Mouse (Mus musculus) urinary bladder, postnatal 14 days (tissue): ENCODE measurements around the gene Srgap2.
A peak's percentile ranks its signal among the peaks of the same experiment; 100 is the strongest.

Experiments
- DNase-seq: peaks from one replicate; pipeline ENCODE4 v3.0.0; 2021; ENCODE audit warnings: low spot score

Srgap2 gene

DNA sequence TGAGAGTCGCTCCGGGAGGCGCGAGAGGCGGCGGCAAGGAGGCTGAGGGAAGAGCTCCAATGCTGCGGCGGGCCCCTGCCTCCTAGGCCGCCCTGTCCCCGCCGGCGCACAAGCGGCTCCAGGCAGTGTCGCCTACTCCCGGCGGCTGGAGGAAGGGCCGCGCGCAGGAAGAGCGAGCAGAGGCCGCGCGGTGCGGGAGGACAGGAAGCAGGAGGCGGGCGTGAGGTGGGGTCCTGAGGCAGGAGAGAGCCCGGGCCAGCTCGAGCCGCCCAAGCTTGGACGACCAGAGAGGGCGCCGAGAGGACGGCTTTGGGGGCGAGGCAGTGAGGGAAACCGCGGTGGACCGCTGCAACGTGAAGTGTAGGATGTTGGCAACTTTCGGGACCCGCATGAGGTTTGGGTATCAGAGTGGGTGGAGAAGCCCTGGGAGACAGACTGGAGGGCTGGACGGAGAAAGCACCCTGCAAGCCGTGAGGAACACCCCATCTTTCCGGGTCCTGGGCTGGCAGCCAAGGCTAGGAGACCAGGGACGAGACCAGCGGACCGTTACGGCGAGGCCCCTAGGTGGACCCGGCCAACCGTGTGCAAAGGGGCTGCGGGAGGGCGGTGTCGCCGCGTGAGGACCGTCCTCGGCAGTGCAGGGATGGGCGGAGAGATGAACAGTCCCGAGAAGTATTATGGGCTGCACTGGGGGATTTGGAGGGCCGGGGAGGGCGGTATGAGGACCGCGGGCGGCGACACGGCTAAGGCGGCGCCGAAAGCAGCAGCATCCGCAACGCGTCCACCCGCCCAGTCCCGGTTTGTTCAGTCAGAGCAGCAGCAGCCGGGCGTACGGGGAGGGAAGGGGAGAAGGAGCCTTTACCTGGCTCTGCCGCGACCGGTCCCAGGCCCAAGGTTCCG, 531 bp downstream of the Srgap2 start:
- DNase-seq: peak; percentile 67

DNA sequence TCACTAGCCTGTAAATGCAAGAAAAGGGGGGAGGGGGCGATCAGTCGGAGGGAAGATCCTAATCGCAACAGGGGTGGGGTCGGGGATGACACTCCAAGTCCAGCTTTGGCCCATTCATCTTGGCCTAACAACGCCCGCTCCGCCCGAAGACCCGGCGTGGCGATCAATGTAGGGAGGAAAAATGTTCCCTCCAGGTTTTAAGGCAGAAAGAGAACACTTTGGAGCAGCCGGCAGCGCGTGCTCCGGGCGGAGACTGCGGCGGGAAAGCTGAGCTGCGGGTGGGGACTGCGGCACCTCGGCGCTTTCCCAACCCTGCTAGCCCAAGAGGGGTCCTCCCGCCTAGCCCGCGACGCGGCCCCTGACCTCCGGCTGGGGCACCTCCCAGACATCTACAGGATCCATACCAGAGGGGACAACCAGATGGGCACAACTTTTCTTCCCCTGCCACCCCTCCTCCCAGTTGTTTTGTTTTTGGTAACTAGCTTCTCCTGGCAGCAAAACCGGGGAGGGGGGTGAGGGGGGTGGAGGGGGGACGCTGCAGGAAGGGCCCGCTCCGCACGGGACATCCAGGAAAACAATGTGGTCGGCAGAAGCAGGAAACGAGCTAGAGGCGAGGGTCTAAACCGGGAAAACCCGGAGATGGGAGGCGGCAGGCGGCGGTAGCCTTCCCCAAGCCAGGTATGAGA, 1.4 kb downstream of the Srgap2 start:
- peak; percentile 25 for DNase-seq

DNA sequence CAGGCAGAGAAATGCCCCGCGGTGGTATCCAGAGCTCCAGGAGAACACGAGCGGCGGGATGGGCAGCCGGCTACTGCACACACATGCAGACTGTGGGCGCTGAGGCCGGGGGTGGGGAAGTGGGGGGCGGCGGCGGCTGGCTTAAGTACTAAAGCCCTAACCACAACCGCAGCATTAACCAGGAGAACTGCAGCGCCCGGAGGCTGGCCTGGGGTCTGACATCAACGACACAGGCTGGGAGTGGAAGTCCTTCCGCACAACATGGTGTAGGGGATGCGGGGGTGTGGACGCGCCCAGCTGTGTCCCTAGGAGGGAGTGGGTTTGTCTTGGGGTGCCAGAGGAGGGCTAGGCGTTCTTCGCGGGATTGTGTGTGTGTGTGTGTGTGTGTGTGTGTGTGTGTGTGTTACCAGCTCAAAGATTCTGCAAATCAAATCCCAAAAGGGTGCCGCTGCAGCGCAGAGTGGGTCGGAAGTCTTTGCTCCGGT, 2.0 kb downstream of the Srgap2 start:
- DNase-seq: peak; percentile 24

DNA sequence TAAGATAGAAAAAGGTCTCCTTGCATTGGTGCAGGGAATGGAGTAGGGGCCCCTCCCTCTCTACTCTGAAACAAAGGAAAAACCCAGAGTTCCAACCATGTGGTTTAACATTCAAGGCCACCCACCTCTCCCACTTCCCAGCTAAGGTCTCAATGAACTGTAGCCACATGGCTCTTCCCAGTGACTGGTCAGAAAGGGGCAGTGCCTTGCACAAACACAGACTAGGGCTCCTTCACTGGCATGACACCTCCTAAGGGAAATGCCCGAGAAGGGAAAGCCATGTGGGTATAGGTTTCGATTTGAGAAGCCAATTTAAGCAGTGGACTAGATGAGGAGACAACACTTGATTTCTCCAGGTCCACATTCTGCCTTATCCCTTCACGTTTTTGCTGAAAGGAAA, 3.4 kb downstream of the Srgap2 start:
- DNase-seq: no peak

DNA sequence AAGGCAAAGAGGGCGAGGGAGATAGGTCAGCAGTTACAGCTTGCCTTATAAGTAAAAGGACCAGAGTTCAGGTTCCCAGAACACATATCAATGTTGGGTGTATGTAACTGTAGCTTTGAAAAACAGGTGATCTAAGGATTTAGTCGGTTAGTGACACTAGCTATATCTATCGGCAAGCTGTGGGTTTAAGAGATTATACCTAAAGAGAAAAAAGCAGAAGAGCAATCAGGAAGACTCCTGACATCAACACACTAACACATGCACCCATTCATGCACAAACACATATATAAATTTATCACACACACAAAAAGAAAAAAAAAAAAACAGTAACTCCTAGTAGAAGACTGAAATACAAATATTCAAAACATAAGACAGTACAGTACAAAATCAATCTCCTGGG, 10.6 kb downstream of the Srgap2 start:
- no peak for DNase-seq

DNA sequence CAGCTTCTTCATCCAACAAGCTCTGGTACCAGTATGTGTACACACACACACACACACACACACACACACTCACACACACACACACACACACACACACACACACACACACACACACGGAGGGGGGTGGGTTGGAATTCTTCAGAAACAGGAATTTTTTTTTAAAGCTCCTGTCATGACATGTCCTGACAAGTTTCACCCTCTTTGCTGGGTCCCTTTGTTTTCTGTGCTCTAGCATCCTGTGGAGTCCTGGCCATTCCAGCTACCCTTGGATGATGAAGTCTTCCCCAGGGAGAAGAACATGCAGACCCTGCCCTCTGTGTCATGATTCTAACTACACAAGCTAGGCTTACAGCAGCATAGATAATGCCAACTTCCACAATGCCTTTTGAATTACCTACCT, 13.0 kb downstream of the Srgap2 start:
- DNase-seq: no peak

DNA sequence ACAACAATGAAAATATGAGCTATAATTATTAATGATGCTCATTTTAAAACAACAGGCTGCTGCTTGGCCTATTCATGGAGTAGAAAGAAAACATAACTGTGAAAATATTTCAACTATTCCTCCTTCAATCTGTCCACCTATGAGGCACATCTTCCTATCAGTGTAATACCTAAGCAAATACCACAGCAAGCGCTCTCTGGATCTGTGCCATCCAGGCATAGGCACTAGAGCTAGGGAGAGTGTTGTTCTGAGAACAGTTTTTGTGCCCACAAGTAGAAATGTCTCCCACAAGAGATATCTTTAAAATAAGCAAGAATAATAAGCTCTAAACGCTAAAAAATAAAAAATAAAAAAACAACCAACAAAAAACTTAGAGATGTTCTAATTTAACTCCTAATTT, 14.0 kb downstream of the Srgap2 start:
- no peak for DNase-seq

DNA sequence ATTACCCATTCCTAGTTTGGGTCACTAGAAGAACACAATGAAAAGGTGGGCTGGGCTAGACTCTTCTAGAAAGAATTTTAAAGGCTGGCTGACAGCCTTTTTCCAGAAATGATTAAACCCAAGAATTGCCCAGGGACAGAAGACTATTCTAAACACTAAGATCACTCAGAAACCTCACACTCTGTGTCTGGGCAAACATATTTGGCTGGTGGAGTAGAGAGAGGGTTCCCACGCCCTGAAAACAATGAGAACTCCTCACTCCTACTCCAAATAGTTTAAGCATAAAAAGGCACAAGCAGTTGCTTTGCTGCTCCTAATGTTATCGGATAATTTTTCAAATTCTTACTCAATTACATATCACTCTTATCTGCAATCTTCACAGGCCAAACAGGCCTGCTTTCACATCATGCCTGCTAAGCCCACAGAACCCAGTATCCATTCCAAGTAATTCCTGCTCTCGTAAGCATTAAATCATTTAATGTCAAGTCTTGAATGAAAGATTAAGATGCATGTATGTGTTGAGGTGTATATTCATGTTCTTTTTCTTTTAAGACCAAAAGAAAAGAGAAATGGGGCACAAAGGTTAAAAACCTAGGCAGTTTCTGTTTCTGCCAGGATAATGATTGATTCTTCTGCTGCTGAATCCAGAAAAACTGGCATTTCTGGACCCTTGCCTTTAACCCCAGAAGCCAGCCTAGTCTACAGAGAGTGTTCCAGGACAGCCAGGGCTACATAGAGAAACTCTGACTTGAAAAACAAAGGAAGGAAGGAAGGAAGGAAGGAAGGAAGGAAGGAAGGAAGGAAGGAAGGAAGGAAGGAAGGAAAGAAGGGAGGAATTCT, 15.3 kb downstream of the Srgap2 start:
- no peak for DNase-seq

DNA sequence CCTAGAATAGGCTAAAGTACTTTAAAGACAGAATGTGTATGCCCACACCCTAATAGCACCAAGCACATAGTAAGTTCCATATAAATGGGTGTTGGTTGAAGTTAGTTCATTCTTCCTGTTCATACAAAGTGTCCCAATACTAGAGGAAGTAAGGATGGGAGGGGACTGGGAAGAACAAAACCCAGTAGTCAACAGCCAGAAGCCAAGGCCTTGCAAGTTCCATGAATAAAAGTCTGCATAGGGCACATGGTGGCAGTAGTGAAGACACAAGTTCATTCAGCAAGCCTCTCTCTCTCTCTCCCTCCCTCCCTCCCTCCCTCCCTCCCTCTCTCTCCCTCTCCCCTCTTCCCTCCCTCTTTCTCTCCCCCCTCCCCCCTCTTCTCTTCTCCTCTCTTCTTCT, 16.0 kb downstream of the Srgap2 start:
- no peak for DNase-seq

DNA sequence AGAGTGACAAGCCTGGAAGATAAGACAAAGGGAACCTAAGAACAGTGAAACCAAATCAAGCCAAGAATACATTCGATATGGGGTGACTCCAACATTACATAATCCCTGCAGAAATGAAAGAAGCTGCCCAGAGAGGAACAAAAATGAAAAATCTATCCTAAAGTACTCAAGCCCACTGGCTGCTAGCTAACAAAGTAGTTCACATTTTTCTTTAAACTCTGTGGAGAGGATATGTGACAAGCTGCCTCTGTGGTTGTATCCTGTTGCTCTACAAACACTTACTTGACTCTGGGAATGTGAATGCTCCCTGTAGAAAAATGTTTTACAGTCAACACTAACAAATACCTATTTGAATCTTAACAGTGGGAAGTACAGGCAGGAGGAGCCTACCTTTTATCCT, 25.5 kb downstream of the Srgap2 start:
- no peak for DNase-seq

DNA sequence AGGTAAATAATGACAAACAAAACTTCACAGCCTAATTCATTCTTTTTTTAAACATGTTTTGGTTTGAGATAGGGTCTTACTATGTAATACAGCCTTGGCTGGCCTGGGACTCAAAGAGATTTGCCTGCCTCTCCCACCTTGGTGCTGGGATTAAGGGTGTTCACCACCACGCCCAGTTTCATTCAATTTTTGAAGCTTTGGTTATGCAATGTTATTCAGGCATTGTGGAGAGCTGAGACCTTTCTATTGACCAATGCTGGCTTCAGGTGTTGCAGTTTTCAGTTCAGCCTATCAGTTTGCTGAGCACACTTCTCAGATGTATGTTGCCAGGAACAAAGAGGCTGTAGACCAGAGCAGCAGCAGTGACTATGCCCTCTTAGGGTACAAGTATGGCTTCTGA, 28.9 kb downstream of the Srgap2 start:
- DNase-seq: no peak

DNA sequence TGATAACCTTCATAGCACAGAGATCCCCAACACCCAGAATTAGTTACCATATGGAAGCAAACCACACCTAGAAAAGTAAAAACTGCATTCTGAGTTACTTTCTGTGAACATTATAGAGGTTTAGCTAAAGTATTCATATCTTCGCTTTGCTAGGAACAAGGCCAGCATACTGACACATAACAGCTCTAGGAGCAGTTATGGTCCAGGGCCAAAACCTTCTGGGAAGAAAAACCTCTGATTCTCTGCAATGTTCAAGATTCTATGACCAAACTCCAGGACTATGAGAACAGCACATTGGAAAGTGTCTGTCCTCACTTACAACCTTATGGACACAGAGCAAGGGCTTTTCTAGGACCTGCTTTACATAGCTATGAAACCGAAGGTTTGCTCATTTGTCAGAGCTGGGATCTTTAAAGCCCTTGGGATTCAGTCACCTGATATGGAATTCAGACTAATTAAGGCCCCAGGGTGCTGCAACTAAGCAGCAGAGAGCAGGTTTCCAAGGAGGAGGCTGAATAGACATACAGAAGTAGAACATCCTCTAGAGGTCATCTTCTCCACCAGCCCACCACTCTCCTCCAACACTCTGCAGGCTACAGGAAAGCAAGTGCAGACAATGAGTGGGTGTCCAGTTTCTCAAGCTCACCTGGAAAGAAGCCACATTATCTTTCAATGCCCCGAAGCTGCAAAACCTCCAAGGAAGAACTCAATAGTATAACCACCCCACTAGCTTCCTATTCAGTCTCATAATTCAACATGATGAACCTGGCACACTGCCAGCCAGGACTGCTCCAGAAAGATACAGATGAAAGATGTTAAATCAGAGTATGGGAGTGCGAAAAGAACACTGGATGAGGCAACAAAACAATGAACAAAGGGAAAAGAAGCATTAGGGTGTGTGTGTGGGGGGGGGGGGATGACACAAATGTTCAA, 32.9 kb downstream of the Srgap2 start:
- DNase-seq: peak; percentile 24

DNA sequence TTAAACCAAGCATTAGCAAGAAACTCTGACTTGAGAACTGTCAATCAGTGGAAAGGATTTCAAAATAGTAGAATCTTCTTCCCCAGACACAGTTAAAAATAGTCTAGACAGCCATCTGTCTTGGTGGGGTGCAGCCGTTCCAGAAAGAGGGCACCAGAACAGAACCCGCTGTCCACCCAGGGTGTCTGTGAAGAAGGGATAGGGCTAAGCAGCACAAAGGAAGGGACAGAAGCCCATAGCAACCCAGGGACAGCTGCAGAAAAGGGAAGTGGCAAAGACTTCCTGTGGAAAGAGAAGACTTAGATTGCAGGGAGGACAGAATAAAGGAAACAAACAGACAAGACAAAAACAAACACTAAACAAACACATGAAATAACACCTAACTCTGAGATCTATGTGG, 34.8 kb downstream of the Srgap2 start:
- no peak for DNase-seq

DNA sequence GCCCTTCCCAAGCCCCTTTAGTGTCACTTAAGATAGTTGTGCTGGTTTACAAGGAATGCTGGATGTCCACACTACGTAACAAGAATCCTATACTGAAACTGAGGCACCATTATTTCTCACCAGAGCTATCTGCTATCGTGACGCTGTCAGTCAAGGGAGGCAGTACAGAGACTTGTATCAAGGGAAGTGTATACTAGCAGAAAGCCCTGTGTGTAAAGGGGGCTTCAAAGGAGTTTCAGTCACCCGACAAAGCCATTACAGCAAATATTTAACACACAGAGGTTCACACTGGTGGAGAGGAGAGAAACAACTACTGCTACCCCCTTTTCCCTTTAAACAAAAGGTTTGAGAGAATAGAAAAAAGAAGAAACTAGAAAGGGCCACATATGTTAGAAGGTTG, 35.6 kb downstream of the Srgap2 start:
- no peak for DNase-seq

DNA sequence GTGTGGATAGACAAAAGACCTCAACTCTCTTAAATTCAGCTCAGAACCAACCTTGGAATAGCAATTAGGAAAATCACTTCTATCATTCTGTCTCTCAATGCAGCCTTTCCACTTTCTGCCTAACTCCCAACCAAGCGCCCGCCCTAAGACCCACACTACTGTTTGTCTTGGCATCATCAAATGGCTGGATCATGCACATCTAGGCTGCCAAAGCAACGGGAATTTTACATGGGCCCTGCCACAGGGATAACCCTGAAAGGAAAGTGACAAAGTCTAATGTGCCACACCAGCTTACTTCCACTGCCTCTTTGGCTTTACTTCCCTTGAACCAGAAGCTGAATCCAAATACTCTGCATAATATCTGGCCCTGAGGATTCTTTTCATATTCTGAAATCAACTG, 37.8 kb downstream of the Srgap2 start:
- DNase-seq: no peak

DNA sequence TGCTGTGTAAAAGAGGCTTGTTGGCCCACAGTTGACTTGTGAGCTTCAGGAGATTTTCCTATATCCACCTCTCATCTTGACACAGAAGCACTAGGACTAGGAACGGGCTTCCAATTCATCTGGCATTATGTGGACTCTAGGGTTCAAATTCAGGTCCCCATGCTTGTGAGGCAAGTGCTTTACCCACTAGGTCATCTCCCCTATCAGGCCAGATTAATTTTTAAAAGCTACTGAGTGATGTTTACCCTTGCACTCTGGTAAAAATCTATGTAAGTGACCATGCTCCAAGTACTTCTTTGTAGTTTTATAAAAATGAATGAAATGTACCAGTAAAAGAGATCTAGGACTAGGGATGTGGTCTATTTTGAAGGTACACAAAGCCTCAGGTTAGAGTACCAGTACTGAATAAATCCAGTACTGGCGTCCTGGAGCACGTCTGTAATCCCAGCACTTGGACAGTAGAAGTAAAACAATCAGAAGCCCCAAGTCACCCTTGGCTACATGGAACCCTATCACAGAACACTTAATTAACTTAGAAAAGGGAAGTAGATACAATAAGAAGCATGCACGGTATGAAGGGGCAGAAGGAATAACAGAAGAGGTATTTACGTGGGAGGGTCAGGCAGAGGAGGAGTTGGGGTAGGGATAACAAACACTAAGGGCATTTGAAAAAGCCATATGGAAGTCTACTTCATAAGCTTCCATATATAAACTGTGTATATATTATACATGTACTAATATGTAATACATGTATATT, 40.9 kb downstream of the Srgap2 start:
- DNase-seq: no peak

DNA sequence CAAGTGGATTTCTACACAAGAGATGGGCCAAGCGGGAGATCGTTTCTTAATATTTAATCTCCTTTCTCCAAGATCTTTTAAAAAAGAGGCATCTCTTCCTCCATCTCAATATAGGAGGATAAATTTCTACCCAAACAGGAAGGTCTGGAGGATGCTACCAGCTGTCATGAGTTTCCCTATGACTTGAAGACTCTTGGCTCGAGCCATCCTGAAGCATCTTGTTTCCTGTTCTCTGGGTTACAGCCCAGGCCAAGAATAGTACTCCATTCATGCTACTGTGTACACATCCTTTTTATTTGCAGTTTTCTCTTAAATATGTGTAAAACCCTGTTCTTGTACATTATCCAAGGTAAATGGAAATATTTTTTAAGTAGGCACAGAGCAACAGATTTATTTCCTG, 44.9 kb downstream of the Srgap2 start:
- DNase-seq: no peak

DNA sequence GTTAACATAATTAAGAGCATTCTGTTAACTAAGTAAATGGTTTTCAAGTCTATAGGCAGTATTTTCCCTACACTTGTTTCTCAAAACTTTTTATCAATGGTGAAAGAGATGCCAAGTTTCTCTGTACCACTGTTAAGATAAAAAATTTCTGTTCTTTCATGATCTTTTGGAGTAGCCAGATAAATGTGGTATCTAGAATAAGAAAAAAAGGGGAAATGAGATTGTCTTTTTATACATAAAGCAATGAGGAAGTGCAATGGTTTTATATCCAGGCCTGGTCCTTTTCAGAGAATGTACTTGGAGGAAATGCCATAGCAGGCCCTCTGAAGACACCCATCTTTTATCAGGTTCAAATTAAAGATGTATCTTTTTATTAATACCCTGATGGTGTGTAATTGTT, 45.8 kb downstream of the Srgap2 start:
- DNase-seq: no peak

DNA sequence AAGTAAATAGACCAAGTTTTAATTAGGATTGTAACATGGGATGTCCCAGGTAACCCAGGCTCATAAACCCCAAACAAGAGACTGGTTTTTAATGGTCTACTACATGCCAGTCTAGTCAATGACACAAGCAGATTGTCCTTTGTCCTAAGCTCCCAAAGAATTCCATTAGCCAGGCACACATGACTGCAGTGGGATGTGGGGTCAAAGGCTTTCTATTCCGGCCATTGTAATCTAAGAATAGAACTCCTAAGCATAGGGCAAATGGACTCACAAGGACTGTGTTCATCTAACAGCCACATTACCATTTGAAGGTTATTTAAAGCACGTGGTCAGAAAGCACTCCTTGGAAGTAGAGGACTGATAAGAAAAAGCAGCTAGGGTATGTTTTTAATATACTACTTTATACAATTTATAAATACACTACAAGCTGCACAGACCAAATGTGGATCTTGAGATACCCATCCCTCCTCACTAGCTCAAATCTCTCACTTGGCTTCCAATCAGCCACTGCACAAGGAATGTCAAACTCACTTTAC, 48.3 kb downstream of the Srgap2 start:
- no peak for DNase-seq

DNA sequence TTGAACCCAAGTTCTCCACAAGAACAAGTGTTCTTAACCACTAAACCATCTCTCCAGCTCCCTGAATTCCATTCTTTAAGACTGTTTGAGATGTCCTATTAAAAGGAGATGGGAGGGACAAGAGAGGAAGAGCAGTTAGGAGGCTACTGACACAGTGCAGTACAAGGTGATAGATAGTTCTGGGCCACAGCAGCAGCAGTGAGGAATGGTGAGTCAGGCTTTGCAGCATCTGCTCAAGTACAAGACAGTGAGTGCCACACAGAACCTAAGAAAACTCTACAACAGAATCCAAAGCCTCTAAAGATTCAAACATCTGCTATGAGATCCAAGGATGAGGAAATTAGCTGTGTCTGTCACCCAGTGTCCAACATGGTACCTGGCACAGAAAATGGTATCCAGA, 51.8 kb downstream of the Srgap2 start:
- no peak for DNase-seq
